Mouse (Mus musculus): ENCODE results near the gene Bysl. TPM values are rescaled to one million over a fixed set of nuclear protein-coding genes. Genes with fewer than 3 reads are reported as not detected.
A peak's percentile ranks its signal among the peaks of the same experiment; 100 is the strongest.
"Not testable (repeated sequence)": the region's sequence is repeated elsewhere in the genome, so short reads cannot be mapped to it uniquely, and the experiment has no call there.

Gene Bysl
- polyA plus RNA-seq, 1 experiment from 2014 or later, result 33.2 TPM

- H3K9ac ChIP-seq, result peak within 1 kb of the TSS; percentile 83
- no peaks in the 10 kb centered on the region for H3K27me3 ChIP-seq
- 1% methylated on average over 3 of the region's 3 CpGs for WGBS
- ATAC-seq (ENCODE audit: low read depth), result no peak
- H3K36me3 ChIP-seq, result peaks cover 9% of the 10 kb centered on the region; the same call in 1 of the 2 replicates
- H3K9me3 ChIP-seq, result no peaks in the 10 kb centered on the region
- peak within 1 kb of the TSS; percentile 60 for H3K4me3 ChIP-seq
- H3K4me2 ChIP-seq, result peak within 1 kb of the TSS; percentile 77
- peaks cover 44% of the 10 kb centered on the region for H3K4me1 ChIP-seq (replicated peaks)
- peak within 1 kb of the TSS; percentile 95 for H3K27ac ChIP-seq (replicated peaks)
These were observed 19.4 kb upstream of the Bysl start, which contains the start of gene Usp49 for GRCm38 (mm10) chr17:47630678-47631065. TSS of gene Usp49 (plus strand) at chr17:47630690.

DNA sequence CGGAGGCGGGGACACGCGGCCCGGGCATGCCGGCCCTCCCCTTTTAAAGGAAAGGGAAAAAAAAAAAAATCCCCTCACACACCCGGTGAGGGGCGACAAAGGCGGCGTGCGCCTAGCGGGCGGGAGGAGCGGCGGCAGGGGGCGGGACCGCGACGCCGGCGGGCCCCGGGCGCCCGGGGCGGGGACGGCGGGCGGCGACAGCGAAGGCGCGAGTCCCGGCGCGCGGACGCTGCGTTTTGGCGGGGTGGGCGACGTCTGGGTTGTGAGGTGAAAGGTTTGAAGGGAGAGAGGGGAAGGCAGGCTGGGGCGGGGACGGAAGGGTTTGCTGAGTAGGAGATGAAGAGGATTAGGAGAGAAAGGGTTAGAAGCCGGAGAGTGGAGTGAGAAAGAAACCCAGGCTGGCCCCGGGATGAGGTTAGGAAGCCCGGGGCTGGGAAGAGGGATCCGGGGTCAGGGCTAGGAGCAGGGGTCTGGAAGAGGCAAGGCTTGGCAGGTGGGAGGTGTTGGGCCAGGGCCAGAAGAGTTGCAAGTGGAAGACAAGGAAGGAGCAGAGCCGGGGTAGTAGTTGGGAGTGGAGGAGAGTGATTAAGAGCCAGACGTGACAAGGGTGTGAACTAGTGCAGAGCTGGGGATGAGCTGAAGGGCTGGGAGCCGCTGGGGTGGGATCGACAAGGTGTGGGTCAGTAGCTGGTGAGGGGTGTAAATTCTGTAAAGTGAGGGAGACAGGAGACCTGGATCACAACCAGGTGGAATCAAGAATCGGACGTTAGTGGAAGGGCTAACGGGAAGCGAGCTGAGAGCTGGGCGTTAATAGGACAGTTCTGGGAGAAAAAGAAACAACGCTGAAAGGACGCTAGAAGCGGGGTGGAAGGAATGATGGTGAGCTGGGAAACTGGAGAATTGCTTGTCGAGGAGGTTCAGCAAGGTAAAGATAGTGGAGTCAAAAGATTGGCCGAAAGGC lies 18.7 kb upstream of the Bysl start:
- Histone ChIP-seq H3K4me3 (peak overlapping the region; percentile 60), H3K9me3 (no peaks in the 10 kb centered on the region), H3K4me1 (replicated peaks) (peaks cover 44% of the 10 kb centered on the region), H3K27me3 (no peaks in the 10 kb centered on the region), H3K27ac (replicated peaks) (peak overlapping the region; percentile 95), H3K36me3 (peaks cover 7% of the 10 kb centered on the region), H3K4me2 (peak overlapping the region; percentile 77), H3K9ac (peak overlapping the region; percentile 83)
- peak; percentile 66 for ATAC-seq (ENCODE audit: low read depth)
- WGBS, result under 1% methylated on average over 59 of the region's 61 CpGs

GRCm38 (mm10) chr17:47628851-47629676 lies 17.8 kb upstream of the Bysl start:
- H3K9ac ChIP-seq, result peak overlapping the region; percentile 83
- peak overlapping the region; percentile 60 for H3K4me3 ChIP-seq
- H3K36me3 ChIP-seq, result peaks cover 14% of the 10 kb centered on the region
- peak; percentile 96 for ATAC-seq (ENCODE audit: low read depth)
- H3K4me2 ChIP-seq, result peak overlapping the region; percentile 77
- under 1% methylated on average over 63 of the region's 63 CpGs for WGBS
- H3K27me3 ChIP-seq, result no peaks in the 10 kb centered on the region
- H3K9me3 ChIP-seq, result no peaks in the 10 kb centered on the region
- H3K4me1 ChIP-seq (replicated peaks), result peaks cover 44% of the 10 kb centered on the region
- peak overlapping the region; percentile 95 for H3K27ac ChIP-seq (replicated peaks)

DNA sequence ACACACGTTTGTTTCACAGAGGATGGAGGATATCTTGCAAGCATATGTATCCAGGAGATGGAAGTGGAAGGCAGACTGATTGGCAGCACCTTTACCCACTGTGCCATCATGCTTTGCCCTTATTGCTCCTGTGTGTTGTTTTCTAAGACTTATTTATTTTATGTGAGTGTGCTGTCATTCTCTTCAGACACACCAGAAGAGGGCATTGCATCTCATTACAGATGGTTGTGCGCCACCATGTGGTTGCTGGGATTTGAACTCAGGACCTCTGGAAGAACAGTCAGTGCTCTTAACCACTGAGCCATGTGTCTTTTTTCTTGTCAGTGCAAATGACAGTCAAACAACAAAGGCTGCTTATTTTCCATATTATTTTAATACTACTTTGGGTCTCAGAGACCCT lies 16.5 kb upstream of the Bysl start:
- 0 out of 2 replicates have a peak overlapping the region, but pooled peaks have one; percentile 60 for H3K4me3 ChIP-seq

DNA sequence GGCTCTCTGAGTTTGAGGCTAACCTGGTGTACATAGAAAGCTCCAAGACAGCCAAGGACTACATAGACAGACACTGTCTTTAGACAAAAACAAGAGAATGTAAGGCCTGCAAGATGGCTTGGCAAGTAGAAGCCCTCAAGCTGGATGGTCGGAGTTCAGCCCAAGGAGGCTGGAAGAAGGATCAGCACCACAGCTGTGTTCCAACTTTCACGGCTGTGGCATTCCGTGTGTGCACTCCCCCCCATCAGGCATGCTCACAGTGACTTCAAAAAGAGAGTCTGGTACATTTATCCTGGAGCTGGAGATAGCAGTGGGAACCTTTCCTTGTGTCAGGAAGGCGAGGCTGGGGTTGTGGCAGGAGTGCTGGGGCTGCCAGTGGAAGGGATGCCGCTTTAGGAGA lies 14.7 kb upstream of the Bysl start:
- ATAC-seq (ENCODE audit: low read depth), result no peak
- H3K4me1 ChIP-seq (replicated peaks), result peaks cover 18% of the 10 kb centered on the region
- no peaks in the 10 kb centered on the region for H3K9me3 ChIP-seq
- H3K9ac ChIP-seq, result no peak overlapping the region
- no peak overlapping the region for H3K4me2 ChIP-seq
- H3K27me3 ChIP-seq, result no peaks in the 10 kb centered on the region
- 88% methylated on average over 5 of the region's 5 CpGs for WGBS
- H3K36me3 ChIP-seq, result peaks cover 45% of the 10 kb centered on the region
- H3K4me3 ChIP-seq, result no peak overlapping the region
- no peak overlapping the region for H3K27ac ChIP-seq (replicated peaks)

More for the DNA sequence above, 16.5 kb upstream of the Bysl start:
- Histone ChIP-seq H3K9ac (no peak overlapping the region), H3K4me1 (replicated peaks) (peaks cover 35% of the 10 kb centered on the region), H3K27ac (replicated peaks) (no peak overlapping the region), H3K27me3 (no peaks in the 10 kb centered on the region), H3K4me2 (peak overlapping the region; percentile 77), H3K9me3 (no peaks in the 10 kb centered on the region), H3K36me3 (peaks cover 27% of the 10 kb centered on the region)
- no peak for ATAC-seq (ENCODE audit: low read depth)
- 93% methylated on average over 2 of the region's 2 CpGs for WGBS

DNA sequence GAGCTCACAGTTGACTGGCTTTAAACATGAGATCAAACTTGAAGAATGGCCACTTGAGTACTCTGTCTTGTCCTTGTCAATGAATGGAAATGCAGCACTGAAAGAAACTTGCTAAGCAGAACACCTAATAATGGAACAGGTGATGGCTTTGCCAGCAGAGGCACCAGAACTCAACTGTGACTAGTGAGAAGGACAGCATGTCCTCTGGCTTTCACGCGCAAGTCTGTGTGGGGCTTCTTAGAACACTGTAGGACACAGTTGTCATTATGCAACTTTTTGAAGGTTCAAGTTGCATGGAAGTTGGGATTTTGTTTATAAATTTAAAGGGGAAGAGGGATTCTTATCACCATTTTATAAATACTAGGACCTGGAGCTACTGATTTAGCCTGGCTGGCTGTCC lies 13.8 kb upstream of the Bysl start:
- ATAC-seq (ENCODE audit: low read depth), result no peak
- Histone ChIP-seq H3K27me3 (no peaks in the 10 kb centered on the region), H3K4me3 (no peak overlapping the region), H3K9ac (no peak overlapping the region), H3K4me2 (no peak overlapping the region), H3K27ac (replicated peaks) (no peak overlapping the region), H3K4me1 (replicated peaks) (peaks cover 10% of the 10 kb centered on the region), H3K9me3 (no peaks in the 10 kb centered on the region), H3K36me3 (peaks cover 51% of the 10 kb centered on the region)
- 98% methylated on average over 2 of the region's 2 CpGs for WGBS

DNA sequence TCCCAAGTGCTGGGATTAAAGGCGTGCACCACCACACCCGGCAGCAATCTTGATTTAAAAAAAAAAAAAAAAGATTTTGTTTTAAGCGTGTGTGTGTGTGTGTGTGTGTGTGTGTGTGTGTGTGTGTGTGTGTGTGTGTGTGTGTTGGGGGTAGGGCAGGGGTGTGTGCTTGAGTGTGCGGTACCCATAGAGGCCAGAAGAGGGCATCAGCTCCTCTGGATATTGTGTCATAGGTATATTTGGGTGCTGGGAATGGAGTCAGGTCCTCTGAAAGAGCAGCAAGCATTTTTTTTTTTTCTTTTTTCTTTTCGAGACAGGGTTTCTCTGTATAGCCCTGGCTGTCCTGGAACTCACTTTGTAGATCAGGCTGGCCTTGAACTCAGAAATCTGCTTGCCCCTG lies 13.3 kb upstream of the Bysl start:
- H3K4me2 ChIP-seq; H3K9me3 ChIP-seq; ATAC-seq (ENCODE audit: low read depth); H3K27ac ChIP-seq (replicated peaks); H3K4me3 ChIP-seq; H3K27me3 ChIP-seq; H3K9ac ChIP-seq: not testable (repeated sequence)
- 92% methylated on average over 5 of the region's 5 CpGs for WGBS
- peaks cover 10% of the 10 kb centered on the region for H3K4me1 ChIP-seq (replicated peaks)
- peaks cover 57% of the 10 kb centered on the region for H3K36me3 ChIP-seq

GRCm38 (mm10) chr17:47622912-47623554 lies 11.7 kb upstream of the Bysl start:
- WGBS, result 94% methylated on average over 14 of the region's 14 CpGs
- Histone ChIP-seq H3K4me2 (no peak overlapping the region), H3K4me3 (no peak overlapping the region), H3K4me1 (replicated peaks) (peaks cover 3% of the 10 kb centered on the region), H3K27me3 (no peaks in the 10 kb centered on the region), H3K9me3 (no peaks in the 10 kb centered on the region), H3K36me3 (peaks cover 69% of the 10 kb centered on the region), H3K27ac (replicated peaks) (no peak overlapping the region), H3K9ac (no peak overlapping the region)
- ATAC-seq (ENCODE audit: low read depth), result no peak

DNA sequence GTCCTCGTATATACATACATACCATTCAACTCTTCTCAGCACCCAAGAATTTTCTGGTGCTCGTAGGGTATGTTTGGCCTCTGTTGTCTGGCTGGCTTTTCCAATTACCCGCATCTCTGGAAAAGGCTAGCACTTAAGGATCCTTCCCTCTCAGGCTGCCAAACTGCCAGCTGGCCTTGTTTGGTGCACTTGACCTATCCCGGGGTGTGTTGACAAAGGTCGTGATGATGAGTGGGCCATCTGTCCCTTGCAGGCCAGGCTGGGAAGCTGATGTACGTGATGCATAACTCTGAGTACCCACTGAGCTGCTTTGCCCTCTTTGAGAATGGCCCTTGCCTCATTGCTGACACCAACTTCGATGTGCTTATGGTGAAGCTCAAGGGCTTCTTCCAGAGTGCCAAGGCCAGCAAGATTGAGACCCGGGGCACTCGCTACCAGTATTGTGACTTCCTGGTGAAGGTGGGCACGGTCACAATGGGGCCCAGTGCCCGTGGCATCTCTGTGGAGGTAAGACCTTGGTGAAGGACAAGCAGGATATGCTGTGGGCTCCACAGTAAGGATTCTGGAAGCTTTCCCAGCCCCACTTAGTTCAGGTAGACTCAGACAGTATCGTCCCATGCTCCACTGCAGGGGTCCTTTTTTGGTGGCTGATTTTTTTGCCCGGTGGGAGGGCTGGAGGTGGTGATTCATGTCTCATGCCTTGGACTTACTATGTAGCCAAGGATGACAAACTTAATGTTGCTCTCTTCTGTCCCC lies 7.4 kb upstream of the Bysl start:
- H3K4me1 ChIP-seq (replicated peaks), result no peaks in the 10 kb centered on the region
- no peak overlapping the region for H3K27ac ChIP-seq (replicated peaks)
- H3K27me3 ChIP-seq, result no peaks in the 10 kb centered on the region
- no peaks in the 10 kb centered on the region for H3K9me3 ChIP-seq
- H3K9ac ChIP-seq, result no peak overlapping the region
- no peak for ATAC-seq (ENCODE audit: low read depth)
- 90% methylated on average over 13 of the region's 13 CpGs for WGBS
- H3K4me2 ChIP-seq, result no peak overlapping the region
- no peak overlapping the region for H3K4me3 ChIP-seq
- peaks cover 83% of the 10 kb centered on the region for H3K36me3 ChIP-seq

DNA sequence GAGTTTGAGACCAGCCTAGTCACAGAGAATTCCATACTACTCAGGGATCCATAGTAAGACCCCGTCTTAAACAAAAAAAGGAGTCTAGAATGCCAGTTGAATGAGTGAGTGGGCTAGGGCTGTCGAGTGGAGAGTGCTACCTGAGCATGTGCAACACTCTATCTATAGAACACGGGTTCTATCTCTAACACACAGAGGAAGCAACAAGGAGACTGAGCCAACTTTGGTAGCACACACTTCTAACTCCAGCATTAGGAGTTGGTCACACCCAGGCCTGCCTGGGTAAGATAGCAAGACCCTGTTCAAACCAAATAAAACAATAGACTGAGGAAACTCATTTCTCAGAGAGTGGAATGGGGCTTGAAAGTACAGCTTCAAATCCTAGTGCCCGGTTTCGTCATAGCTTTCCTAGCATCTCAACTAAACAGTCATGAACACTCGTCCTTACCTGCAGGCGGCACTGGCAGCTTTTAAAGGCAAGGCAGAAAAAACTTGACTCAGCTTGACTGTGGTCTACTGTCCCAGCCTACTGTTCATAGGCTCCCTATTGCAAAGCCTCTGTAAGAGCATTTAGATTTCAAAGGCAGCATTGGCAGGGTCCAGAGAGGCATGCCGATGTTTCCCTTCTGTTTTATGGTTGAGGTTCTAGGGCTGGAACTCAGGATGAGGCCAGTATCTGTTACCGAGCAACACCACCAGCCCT lies 6.5 kb upstream of the Bysl start:
- H3K9me3 ChIP-seq, result no peaks in the 10 kb centered on the region
- H3K36me3 ChIP-seq, result peaks cover 73% of the 10 kb centered on the region
- WGBS, result 92% methylated on average over 9 of the region's 9 CpGs
- H3K27me3 ChIP-seq, result no peaks in the 10 kb centered on the region
- H3K27ac ChIP-seq (replicated peaks), result no peak overlapping the region
- no peak overlapping the region for H3K9ac ChIP-seq
- H3K4me1 ChIP-seq (replicated peaks), result peaks cover 2% of the 10 kb centered on the region
- H3K4me3 ChIP-seq, result no peak overlapping the region
- no peak for ATAC-seq (ENCODE audit: low read depth)
- no peak overlapping the region for H3K4me2 ChIP-seq

- Histone ChIP-seq H3K27me3 (no peaks in the 10 kb centered on the region), H3K36me3 (peaks cover 62% of the 10 kb centered on the region), H3K9ac (no peak overlapping the region), H3K4me2 (no peak overlapping the region), H3K4me3 (no peak overlapping the region), H3K27ac (replicated peaks) (no peak overlapping the region), H3K4me1 (replicated peaks) (peaks cover 13% of the 10 kb centered on the region), H3K9me3 (no peaks in the 10 kb centered on the region)
- ATAC-seq (ENCODE audit: low read depth), result no peak
- 92% methylated on average over 4 of the region's 4 CpGs for WGBS
These were observed 5.4 kb upstream of the Bysl start for GRCm38 (mm10) chr17:47616652-47617051.

Data from neural tube, embryonic 13.5 days (tissue).